Mouse (Mus musculus): ENCODE data around the gene Nceh1. TPM values are rescaled to one million over a fixed set of nuclear protein-coding genes. Genes with fewer than 3 reads are reported as not detected.

The Nceh1 gene
- polyA plus RNA-seq, 1 experiment: 15.5 TPM

DNA sequence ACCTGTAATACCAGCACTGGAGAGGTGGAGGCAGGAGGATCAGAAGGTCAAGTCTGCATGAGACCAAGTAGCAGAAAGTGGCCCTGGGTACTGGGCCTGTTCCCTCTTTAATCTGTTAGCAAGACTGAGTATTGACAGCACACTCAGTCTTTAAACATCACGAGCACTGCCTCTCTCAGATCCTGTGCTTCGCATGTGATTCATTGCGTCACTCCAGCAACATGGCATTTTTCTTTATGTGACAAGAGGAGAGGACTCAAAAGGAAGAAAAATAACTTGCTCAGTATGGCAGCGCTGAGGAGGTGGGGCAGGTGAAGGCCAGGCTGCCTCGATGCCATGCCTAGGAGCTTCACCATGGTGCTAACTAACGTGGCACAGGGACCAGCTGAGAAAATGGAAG lies 9.1 kb downstream of the Nceh1 start:
- Histone ChIP-seq H3K27ac (ENCODE audit: insufficient read depth, low read depth, low read length) (no peak overlapping the region), H3K4me3 (ENCODE audit: low read depth, low read length) (no peak overlapping the region), H3K27me3 (ENCODE audit: control insufficient read depth, insufficient read depth, low read length) (no peaks in the 10 kb centered on the region), H3K36me3 (ENCODE audit: control insufficient read depth, insufficient read depth, low read length) (no peaks in the 10 kb centered on the region; the same call in 1 of the 2 replicates), H3K4me1 (ENCODE audit: control insufficient read depth, insufficient read depth, insufficient read length, low read length) (peaks cover 29% of the 10 kb centered on the region)
- 85% methylated on average over 6 of the region's 6 CpGs for WGBS
- TF ChIP-seq CTCF (IDR thresholded peaks at IDR 0.05; ENCODE audit: extremely low read depth, insufficient read length, insufficient replicate concordance, low read depth, low read length): no peak
- no peak for TF ChIP-seq POLR2A (IDR thresholded peaks at IDR 0.05; ENCODE audit: low read depth, low read length)

DNA sequence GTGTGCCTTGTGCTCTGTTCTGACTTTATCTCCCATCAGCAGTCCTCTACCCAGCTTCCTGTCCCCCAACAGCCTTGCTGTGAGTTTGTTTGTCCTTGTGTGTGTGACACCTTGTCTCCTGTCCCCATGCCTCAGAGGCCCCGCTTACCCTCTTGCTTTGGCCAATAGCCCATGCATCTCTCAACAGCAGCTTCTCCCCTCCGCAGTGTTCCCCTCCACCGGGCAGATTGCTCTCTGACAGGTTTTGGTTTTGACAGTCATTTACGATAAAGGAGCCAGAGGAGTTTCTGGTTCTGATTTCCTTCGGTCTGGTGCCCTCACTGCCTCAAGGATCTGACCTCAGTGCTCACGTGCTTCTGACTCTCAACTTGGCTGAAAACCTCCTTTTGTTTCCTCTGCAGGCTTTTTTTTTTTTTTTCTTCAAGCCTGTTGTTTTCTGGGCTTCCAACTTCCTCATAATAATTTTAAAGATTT lies 11.1 kb downstream of the Nceh1 start:
- Histone ChIP-seq H3K4me3 (ENCODE audit: low read depth, low read length) (no peak overlapping the region), H3K4me1 (ENCODE audit: control insufficient read depth, insufficient read depth, insufficient read length, low read length) (peaks cover 30% of the 10 kb centered on the region), H3K27me3 (ENCODE audit: control insufficient read depth, insufficient read depth, low read length) (no peaks in the 10 kb centered on the region), H3K36me3 (ENCODE audit: control insufficient read depth, insufficient read depth, low read length) (no peaks in the 10 kb centered on the region; the same call in 1 of the 2 replicates), H3K27ac (ENCODE audit: insufficient read depth, low read depth, low read length) (peak overlapping the region; percentile 44)
- TF ChIP-seq POLR2A (IDR thresholded peaks at IDR 0.05; ENCODE audit: low read depth, low read length): no peak
- TF ChIP-seq CTCF (IDR thresholded peaks at IDR 0.05; ENCODE audit: extremely low read depth, insufficient read length, insufficient replicate concordance, low read depth, low read length): no peak
- WGBS: 41% methylated on average over 6 of the region's 6 CpGs

DNA sequence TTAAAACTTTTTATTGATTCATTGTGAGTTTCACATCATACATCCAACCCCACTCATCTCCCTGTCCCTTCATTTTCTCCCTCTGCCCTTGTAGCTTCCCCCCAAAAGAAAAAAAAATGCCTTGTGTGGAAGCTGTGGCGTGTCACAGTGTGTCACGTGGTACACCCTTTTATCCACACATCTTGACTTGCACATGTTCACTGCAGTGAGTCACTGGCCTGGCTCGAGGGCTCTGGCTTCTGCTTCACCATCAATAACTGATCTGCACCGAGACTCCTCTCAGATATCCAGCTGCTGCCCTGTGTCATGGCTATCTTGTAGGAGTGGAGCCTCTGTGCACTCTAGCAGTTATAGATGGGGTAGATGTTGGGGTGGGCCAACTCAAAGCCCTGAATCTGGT lies 12.4 kb downstream of the Nceh1 start:
- no peaks in the 10 kb centered on the region; the same call in 1 of the 2 replicates for H3K36me3 ChIP-seq (ENCODE audit: control insufficient read depth, insufficient read depth, low read length)
- H3K4me3 ChIP-seq (ENCODE audit: low read depth, low read length): no peak overlapping the region
- H3K27ac ChIP-seq (ENCODE audit: insufficient read depth, low read depth, low read length): peak overlapping the region; percentile 16; the same call in 1 of the 2 replicates
- H3K27me3 ChIP-seq (ENCODE audit: control insufficient read depth, insufficient read depth, low read length): no peaks in the 10 kb centered on the region
- TF ChIP-seq POLR2A (IDR thresholded peaks at IDR 0.05; ENCODE audit: low read depth, low read length): no peak
- no peak for TF ChIP-seq CTCF (IDR thresholded peaks at IDR 0.05; ENCODE audit: extremely low read depth, insufficient read length, insufficient replicate concordance, low read depth, low read length)
- 59% methylated on average over 4 of the region's 4 CpGs for WGBS
- peaks cover 23% of the 10 kb centered on the region for H3K4me1 ChIP-seq (ENCODE audit: control insufficient read depth, insufficient read depth, insufficient read length, low read length)

DNA sequence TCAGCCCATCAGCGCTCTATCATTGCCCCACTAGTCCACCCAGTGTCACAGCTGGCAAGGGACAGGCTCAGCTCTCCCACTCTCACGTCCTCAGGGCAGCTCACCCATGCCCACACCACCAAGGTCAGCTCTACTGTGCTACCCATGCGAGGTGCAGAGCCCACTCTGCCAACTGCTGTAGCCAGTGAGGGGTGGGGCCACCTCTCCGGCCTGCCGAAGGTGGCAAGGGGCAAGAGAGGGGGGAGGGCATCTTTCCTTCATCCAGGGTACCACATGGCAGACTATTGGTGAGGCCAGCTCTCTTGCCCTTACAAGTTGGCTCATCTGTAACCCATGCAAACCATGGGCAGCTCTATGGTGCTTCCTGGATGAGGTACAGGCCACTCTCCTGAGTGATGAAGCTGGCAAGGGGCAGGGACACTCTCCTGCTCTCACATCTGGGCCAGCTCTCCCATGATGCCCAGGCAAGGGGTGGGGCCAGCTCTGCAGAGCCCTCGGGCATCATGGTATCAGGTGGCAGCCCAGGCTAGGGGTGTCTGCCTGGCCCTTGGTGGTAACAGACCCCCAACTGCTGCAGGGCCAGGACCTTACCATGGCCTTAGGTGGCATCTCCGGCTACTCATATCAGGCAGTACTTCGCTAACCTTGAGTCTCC lies 12.9 kb downstream of the Nceh1 start:
- TF ChIP-seq CTCF (IDR thresholded peaks at IDR 0.05; ENCODE audit: extremely low read depth, insufficient read length, insufficient replicate concordance, low read depth, low read length): no peak
- no peak for TF ChIP-seq POLR2A (IDR thresholded peaks at IDR 0.05; ENCODE audit: low read depth, low read length)

DNA sequence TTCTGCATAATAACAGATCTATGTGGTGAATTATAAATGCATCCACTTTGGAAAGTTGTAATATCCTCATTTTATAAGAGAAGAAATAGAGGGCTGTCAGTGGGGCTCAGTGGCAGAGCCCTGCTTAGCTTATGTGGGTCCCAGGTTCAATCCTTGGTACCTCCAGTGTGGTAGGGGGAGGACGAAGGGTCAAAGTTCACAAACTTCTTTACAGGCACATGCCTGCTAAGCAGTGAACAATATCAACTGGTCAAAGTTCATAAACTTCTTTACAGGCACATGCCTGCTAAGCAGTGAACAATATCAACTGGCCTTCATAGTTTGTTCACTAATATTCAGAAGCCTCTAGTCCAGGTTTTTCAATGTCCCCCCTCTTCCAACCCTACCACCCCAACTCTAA lies 13.8 kb downstream of the Nceh1 start:
- peak overlapping the region; percentile 42 for H3K27ac ChIP-seq (ENCODE audit: insufficient read depth, low read depth, low read length)
- H3K36me3 ChIP-seq (ENCODE audit: control insufficient read depth, insufficient read depth, low read length): no peaks in the 10 kb centered on the region; the same call in 1 of the 2 replicates
- no peaks in the 10 kb centered on the region for H3K27me3 ChIP-seq (ENCODE audit: control insufficient read depth, insufficient read depth, low read length)
- peaks cover 23% of the 10 kb centered on the region for H3K4me1 ChIP-seq (ENCODE audit: control insufficient read depth, insufficient read depth, insufficient read length, low read length)
- TF ChIP-seq CTCF (IDR thresholded peaks at IDR 0.05; ENCODE audit: extremely low read depth, insufficient read length, insufficient replicate concordance, low read depth, low read length) (no peak), POLR2A (IDR thresholded peaks at IDR 0.05; ENCODE audit: low read depth, low read length) (no peak)
- H3K4me3 ChIP-seq (ENCODE audit: low read depth, low read length): no peak overlapping the region
- WGBS: 26% methylated on average over 1 of the region's 1 CpGs

More for the DNA sequence above, 12.9 kb downstream of the Nceh1 start:
- Histone ChIP-seq H3K27me3 (ENCODE audit: control insufficient read depth, insufficient read depth, low read length) (no peaks in the 10 kb centered on the region), H3K4me3 (ENCODE audit: low read depth, low read length) (no peak overlapping the region), H3K4me1 (ENCODE audit: control insufficient read depth, insufficient read depth, insufficient read length, low read length) (peaks cover 23% of the 10 kb centered on the region), H3K36me3 (ENCODE audit: control insufficient read depth, insufficient read depth, low read length) (no peaks in the 10 kb centered on the region; the same call in 1 of the 2 replicates), H3K27ac (ENCODE audit: insufficient read depth, low read depth, low read length) (peak overlapping the region; percentile 38)
- WGBS: 88% methylated on average over 8 of the region's 8 CpGs

DNA sequence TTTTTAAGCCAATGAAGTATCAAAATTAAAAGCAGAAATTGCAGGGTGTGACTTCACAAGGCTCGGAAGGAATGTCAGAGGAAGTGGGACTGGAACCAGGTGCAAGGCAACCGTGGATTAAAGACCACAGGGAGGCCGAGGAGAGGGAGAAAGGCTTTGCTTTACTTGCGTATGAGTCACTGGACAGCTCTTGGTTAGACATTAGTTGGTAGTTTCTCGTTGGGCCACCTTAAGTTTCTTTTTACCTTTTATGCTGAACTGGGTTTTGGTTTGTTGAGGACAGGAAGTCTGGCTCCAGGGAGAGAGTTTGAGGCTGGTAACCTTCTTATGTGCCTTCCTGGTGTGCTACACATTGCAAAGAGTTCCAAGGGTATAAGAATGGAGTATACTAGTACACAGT lies 15.1 kb downstream of the Nceh1 start:
- 51% methylated on average over 5 of the region's 5 CpGs for whole genome bisulfite sequencing
- Histone ChIP-seq H3K4me1 (ENCODE audit: control insufficient read depth, insufficient read depth, insufficient read length, low read length) (peaks cover 23% of the 10 kb centered on the region), H3K27me3 (ENCODE audit: control insufficient read depth, insufficient read depth, low read length) (no peaks in the 10 kb centered on the region), H3K4me3 (ENCODE audit: low read depth, low read length) (no peak overlapping the region), H3K36me3 (ENCODE audit: control insufficient read depth, insufficient read depth, low read length) (no peaks in the 10 kb centered on the region; the same call in 1 of the 2 replicates), H3K27ac (ENCODE audit: insufficient read depth, low read depth, low read length) (no peak overlapping the region)
- TF ChIP-seq POLR2A (IDR thresholded peaks at IDR 0.05; ENCODE audit: low read depth, low read length) (no peak), CTCF (IDR thresholded peaks at IDR 0.05; ENCODE audit: extremely low read depth, insufficient read length, insufficient replicate concordance, low read depth, low read length) (no peak)

DNA sequence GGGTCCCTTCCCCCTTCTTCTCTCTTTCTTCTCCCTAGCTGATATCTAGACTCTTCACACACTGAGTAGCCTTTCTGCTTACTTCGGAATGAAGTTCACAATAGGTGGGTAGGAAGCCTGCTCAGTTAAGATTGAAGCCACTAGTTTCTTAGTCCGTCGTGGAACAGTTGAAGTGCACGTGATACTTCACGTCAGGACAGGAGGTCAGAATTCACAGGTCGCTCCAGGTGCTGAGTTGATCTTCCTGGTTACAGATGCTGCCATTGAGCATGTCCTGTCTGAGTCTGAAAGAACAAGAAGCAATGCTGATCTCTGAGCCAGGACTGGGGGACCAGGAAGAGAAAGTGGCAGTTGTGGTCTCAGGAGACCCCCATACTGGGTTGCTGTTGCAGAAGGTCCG lies 16.4 kb downstream of the Nceh1 start:
- WGBS: 81% methylated on average over 7 of the region's 7 CpGs
- no peak for TF ChIP-seq POLR2A (IDR thresholded peaks at IDR 0.05; ENCODE audit: low read depth, low read length)
- TF ChIP-seq CTCF (IDR thresholded peaks at IDR 0.05; ENCODE audit: extremely low read depth, insufficient read length, insufficient replicate concordance, low read depth, low read length): no peak
- Histone ChIP-seq H3K27ac (ENCODE audit: insufficient read depth, low read depth, low read length) (no peak overlapping the region), H3K27me3 (ENCODE audit: control insufficient read depth, insufficient read depth, low read length) (no peaks in the 10 kb centered on the region), H3K4me3 (ENCODE audit: low read depth, low read length) (no peak overlapping the region), H3K4me1 (ENCODE audit: control insufficient read depth, insufficient read depth, insufficient read length, low read length) (peaks cover 21% of the 10 kb centered on the region), H3K36me3 (ENCODE audit: control insufficient read depth, insufficient read depth, low read length) (no peaks in the 10 kb centered on the region)

Data from small intestine, adult 2 months (tissue).